Mouse (Mus musculus) intestine, postnatal 0 days (tissue): Measurements from ENCODE around the gene Hes3. TPM values are rescaled to one million over a fixed set of nuclear protein-coding genes. Genes with fewer than 3 reads are reported as not detected.

Experiments used
- ATAC-seq: fragments of 200-750 bp; cut with Nextera tagmentation; 2 replicates; pipeline ENCODE4 v1.8.0; 2017; ENCODE audit warnings: mild to moderate bottlenecking, moderate TSS enrichment, moderate library complexity
- H3K27ac ChIP-seq: fragments of 300-500 bp; sonication (generic); 2 replicates; pipeline ENCODE4 v1.5.1; 2014; ENCODE audit warnings: mild to moderate bottlenecking, low read depth, low read length, moderate library complexity
- H3K27me3 ChIP-seq: fragments of 300-500 bp; sonication (generic); replicated peaks from 2 replicates; pipeline ENCODE4 v1.6.1; 2014; ENCODE audit warnings: low read length, mixed read lengths; ENCODE audit not compliant: control insufficient read depth, insufficient read depth
- H3K36me3 ChIP-seq: fragments of 300-500 bp; sonication (generic); 2 replicates; pipeline ENCODE4 v1.6.1; 2014; ENCODE audit warnings: mild to moderate bottlenecking, moderate library complexity; ENCODE audit not compliant: control insufficient read depth, insufficient read depth
- H3K4me1 ChIP-seq: fragments of 300-500 bp; sonication (generic); replicated peaks from 2 replicates; pipeline ENCODE4 v1.6.1; 2014; ENCODE audit warnings: antibody characterized with exemption, low read length, mixed read lengths; ENCODE audit not compliant: control insufficient read depth, insufficient read depth
- H3K4me2 ChIP-seq: fragments of 300-500 bp; sonication (generic); replicated peaks from 2 replicates; pipeline ENCODE4 v1.6.1; 2014; ENCODE audit warnings: low read depth, mild to moderate bottlenecking, moderate library complexity
- H3K4me3 ChIP-seq: fragments of 300-500 bp; sonication (generic); 2 replicates; pipeline ENCODE4 v1.5.1; 2014; ENCODE audit warnings: low read depth, low read length
- H3K9ac ChIP-seq: fragments of 300-500 bp; sonication (generic); 2 replicates; pipeline ENCODE4 v1.6.1; 2014; ENCODE audit warnings: mild to moderate bottlenecking, low read depth, low read length
- H3K9me3 ChIP-seq: fragments of 300-500 bp; sonication (generic); 2 replicates; pipeline ENCODE4 v1.6.1; 2016; ENCODE audit warnings: mixed run types; ENCODE audit not compliant: control insufficient read depth
- CTCF ChIP-seq: sonication (generic); IDR thresholded peaks from 2 replicates; pipeline ENCODE4 v1.5.1; 2016; ENCODE audit warnings: low read depth, mild to moderate bottlenecking, control low read depth, antibody characterized with exemption, moderate library complexity
- WGBS: fragments of 180-500 bp; shearing (Covaris S2); extraction: QIAGEN DNeasy Blood & Tissue Kit; methylation state at CpG from one replicate; pipeline ENCODE4 v1.1.7; 2014; 5-methylcytosine and 5-hydroxymethylcytosine counted together
- polyA plus RNA-seq: library from polyadenylated mRNA; unstranded; fragments of >200 nt; fragmentation: Nextera tagmentation; extraction: Ambion mirVana; gene quantifications from 2 replicates; pipeline ENCODE4 v1.2.1, GENCODE M21; 2015

Gene Hes3
- polyA plus RNA-seq, 1 experiment from 2014 or later: not detected

DNA sequence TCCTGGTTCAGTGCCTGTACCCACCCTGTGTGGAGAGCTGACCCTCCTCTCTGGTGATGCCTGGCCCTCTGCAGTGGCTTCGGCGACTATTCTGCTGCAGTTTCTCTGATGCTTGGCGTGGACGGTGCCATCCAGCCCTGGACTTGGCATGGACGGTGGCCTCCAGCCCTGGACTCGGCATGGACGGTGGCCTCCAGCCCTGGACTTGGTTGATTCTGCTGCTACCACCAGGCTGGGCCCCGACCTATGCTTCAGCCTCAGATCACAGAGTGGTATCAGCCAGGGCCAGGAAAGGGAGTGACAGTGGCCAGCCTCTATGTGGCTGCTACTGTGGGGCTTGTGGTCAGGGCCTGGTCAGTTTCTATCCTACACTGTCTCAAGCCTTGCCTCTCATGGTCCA is 47.5 kb downstream of the Hes3 start:
- Histone ChIP-seq H3K9ac (no peak overlapping the region), H3K4me2 (no peak overlapping the region), H3K27ac (no peak overlapping the region), H3K36me3 (peaks cover 6% of the 10 kb centered on the region; the same call in 1 of the 2 replicates), H3K4me3 (no peak overlapping the region), H3K4me1 (no peaks in the 10 kb centered on the region), H3K9me3 (no peaks in the 10 kb centered on the region), H3K27me3 (no peaks in the 10 kb centered on the region)
- ATAC-seq: no peak
- TF ChIP-seq CTCF: no peak
- 94% methylated on average over 8 of the region's 8 CpGs for WGBS

DNA sequence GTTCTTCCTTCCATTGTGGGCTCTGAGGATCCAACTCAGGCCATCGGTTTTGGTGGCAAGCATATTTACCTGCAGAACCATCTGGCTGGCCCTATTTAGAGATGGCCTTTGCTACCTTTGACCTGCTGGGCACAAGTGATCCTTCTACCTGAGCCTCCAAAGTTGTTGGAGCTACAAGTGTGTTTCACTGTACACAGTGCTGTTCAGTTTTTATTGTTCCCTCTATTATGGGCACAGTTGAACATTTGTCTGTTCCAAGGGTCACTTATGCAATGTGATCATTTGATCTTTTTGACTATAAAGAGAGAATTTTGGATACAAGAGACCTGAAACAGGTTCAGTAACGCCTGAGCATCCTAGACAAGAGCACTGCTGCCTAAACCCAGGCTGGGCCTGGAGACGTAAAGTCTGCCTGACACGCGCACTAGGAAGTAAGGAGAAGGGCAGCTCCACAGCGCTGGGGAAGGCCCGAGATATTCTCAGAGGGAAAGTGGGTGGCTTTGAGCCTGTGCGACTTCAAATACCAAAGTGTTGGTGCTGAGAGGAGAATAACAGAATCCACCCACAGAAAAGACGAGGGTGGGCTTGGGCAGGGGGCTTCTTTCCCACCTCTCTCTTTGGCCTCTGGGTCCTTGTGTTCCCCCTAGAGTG is 48.1 kb downstream of the Hes3 start:
- 88% methylated on average over 9 of the region's 9 CpGs for WGBS
- H3K27me3 ChIP-seq: no peaks in the 10 kb centered on the region
- H3K36me3 ChIP-seq: peaks cover 6% of the 10 kb centered on the region; the same call in 1 of the 2 replicates
- H3K9ac ChIP-seq: no peak overlapping the region
- H3K27ac ChIP-seq: no peak overlapping the region
- no peak for TF ChIP-seq CTCF
- no peak overlapping the region for H3K4me3 ChIP-seq
- no peak for ATAC-seq
- no peak overlapping the region for H3K4me2 ChIP-seq
- no peaks in the 10 kb centered on the region for H3K9me3 ChIP-seq
- no peaks in the 10 kb centered on the region for H3K4me1 ChIP-seq

DNA sequence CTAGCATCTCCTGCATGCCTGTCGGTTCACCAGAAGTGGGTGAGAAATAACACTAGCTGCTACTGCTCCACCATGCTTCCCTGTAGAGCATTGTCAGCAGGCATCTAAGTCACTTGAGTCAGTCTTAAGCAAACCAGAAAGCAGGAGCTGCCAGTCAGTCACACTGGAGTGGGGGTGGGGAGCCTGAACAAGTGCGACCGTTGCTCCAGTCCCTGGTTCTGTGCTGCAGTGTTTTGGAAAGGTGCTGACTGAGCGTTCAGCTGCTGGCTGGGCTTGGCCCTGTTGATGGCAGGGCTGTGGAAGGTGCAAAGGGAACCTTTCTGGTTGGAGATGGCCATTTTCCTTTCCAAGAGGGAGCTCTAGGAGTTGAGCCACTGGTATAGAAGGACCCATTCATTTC is 51.5 kb downstream of the Hes3 start:
- 76% methylated on average over 4 of the region's 4 CpGs for WGBS
- Histone ChIP-seq H3K27me3 (no peaks in the 10 kb centered on the region), H3K4me3 (no peak overlapping the region), H3K9me3 (no peaks in the 10 kb centered on the region), H3K9ac (no peak overlapping the region), H3K4me2 (no peak overlapping the region), H3K36me3 (peaks cover 6% of the 10 kb centered on the region; the same call in 1 of the 2 replicates), H3K27ac (no peak overlapping the region), H3K4me1 (no peaks in the 10 kb centered on the region)
- no peak for TF ChIP-seq CTCF
- no peak for ATAC-seq

Other genes starting within 250 kb of the Hes3 start
- 14.0 and 19.6 TPM in 2 replicates for gene Plekhg5, start 219.2 kb downstream of the Hes3 start, polyA plus RNA-seq
- gene Tnfrsf25, start 175.7 kb downstream of the Hes3 start, polyA plus RNA-seq: 0.82 and 1.2 TPM in 2 replicates
- gene Espn, start 139.3 kb downstream of the Hes3 start, polyA plus RNA-seq: 260 and 264 TPM in 2 replicates
- 8.6 and 11.2 TPM in 2 replicates for gene Hes2, start 132.8 kb downstream of the Hes3 start, polyA plus RNA-seq
- gene Acot7, start 113.5 kb downstream of the Hes3 start, polyA plus RNA-seq: 24.1 and 28.7 TPM in 2 replicates
- 2.9 and 3.1 TPM in 2 replicates for gene Gpr153, start 17.4 kb downstream of the Hes3 start, polyA plus RNA-seq
- gene Icmt, start 5.6 kb upstream of the Hes3 start, polyA plus RNA-seq: 12.6 and 12.9 TPM in 2 replicates
- 0.69 and 0.70 TPM in 2 replicates for gene Rnf207, start 27.3 kb upstream of the Hes3 start, polyA plus RNA-seq
- 281 and 296 TPM in 2 replicates for gene Rpl22, start 34.1 kb upstream of the Hes3 start, polyA plus RNA-seq
- gene Chd5, start 47.0 kb upstream of the Hes3 start, polyA plus RNA-seq: 1.4 and 1.5 TPM in 2 replicates
- 0.47 and 0.48 TPM in 2 replicates for gene Nphp4, start 185.0 kb upstream of the Hes3 start, polyA plus RNA-seq
- 1.1 and 2.0 TPM in 2 replicates for gene Kcnab2, start 186.2 kb upstream of the Hes3 start, polyA plus RNA-seq